In the genomic region with DNA sequence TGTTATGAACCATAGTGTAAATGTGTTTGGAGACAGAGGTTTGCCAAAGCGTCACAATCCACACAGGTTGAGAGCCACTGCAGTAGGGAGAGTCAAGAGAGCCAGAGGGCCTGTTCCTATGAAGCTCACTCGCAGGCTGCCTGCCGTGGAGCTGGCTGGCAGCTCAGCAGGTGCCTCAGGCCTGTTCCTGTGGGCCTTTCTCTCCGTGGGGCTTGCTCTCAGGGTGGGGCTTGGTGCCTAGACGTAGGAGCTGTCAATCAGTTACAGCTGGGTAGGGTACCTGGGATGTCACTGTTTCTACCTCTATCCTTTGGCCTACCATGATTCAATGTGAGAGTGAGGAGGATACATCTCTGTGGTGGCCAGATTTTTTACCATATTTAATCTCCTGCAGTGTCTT, we compare ENCODE assay signal across 14 mouse cellular contexts. TPM values are rescaled to one million over a fixed set of nuclear protein-coding genes. Genes with fewer than 3 reads are reported as not detected.
DNase-seq lines count a peak whose midpoint lies in the region; ATAC-seq and TF ChIP-seq lines count a peak whose summit lies in the region.
"Had no signal": no experiment of that assay in that cellular context is flagged by ENCODE, and none has a peak within 500 bp of the region (broad histone marks: within the 10 kb centered on the region; RNA-seq: fewer than 3 reads in every experiment).

No protein-coding gene starts in this region.

- no peak overlapping the region for H3K9ac ChIP-seq in forebrain, embryonic 14.5 days (ENCODE audit: low read length)
- H3K9ac ChIP-seq in forebrain, embryonic 12.5 days: no peak overlapping the region
- H3K9ac ChIP-seq in hindbrain, embryonic 16.5 days (ENCODE audit: low read depth, low read length): no peak overlapping the region
- no peak overlapping the region for H3K9ac ChIP-seq in hindbrain, embryonic 11.5 days (ENCODE audit: low read depth, low read length)
- H3K9ac ChIP-seq: heart, embryonic 15.5 days; kidney, embryonic 15.5 days had no signal

- H3K9me3 ChIP-seq in forebrain, embryonic 14.5 days (replicated peaks; ENCODE audit: control insufficient read depth, low read length): no peaks in the 10 kb centered on the region
- H3K9me3 ChIP-seq in forebrain, embryonic 12.5 days: no peaks in the 10 kb centered on the region
- H3K9me3 ChIP-seq in hindbrain, embryonic 16.5 days (ENCODE audit: control insufficient read depth, low read length): no peaks in the 10 kb centered on the region
- H3K9me3 ChIP-seq in hindbrain, embryonic 11.5 days (ENCODE audit: control insufficient read depth, low read length): no peaks in the 10 kb centered on the region
- H3K9me3 ChIP-seq: heart, embryonic 15.5 days; kidney, embryonic 15.5 days had no signal

- no peaks in the 10 kb centered on the region for H3K36me3 ChIP-seq in forebrain, embryonic 14.5 days (ENCODE audit: control insufficient read depth, insufficient read depth, low read length)
- no peaks in the 10 kb centered on the region for H3K36me3 ChIP-seq in forebrain, embryonic 12.5 days (replicated peaks)
- H3K36me3 ChIP-seq in hindbrain, embryonic 16.5 days (ENCODE audit: control insufficient read depth, insufficient read depth, low read length): no peaks in the 10 kb centered on the region
- no peaks in the 10 kb centered on the region for H3K36me3 ChIP-seq in hindbrain, embryonic 11.5 days (ENCODE audit: control insufficient read depth, insufficient read depth, low read length)
- H3K36me3 ChIP-seq in thymus, adult 2 months (ENCODE audit: control insufficient read depth, insufficient read depth, low read length): no peaks in the 10 kb centered on the region
- H3K36me3 ChIP-seq: heart, embryonic 15.5 days; kidney, embryonic 15.5 days had no signal

- no peak for ATAC-seq in forebrain, embryonic 14.5 days
- ATAC-seq in forebrain, embryonic 12.5 days (ENCODE audit: low FRiP score): no peak
- no peak for ATAC-seq in hindbrain, embryonic 16.5 days
- no peak for ATAC-seq in hindbrain, embryonic 11.5 days (ENCODE audit: low FRiP score)
- ATAC-seq: intestine, embryonic 16.5 days had no signal

- H3K4me2 ChIP-seq in forebrain, embryonic 14.5 days (ENCODE audit: low read length): no peak overlapping the region
- H3K4me2 ChIP-seq in forebrain, embryonic 12.5 days: no peak overlapping the region
- no peak overlapping the region for H3K4me2 ChIP-seq in hindbrain, embryonic 16.5 days (ENCODE audit: low read length)
- no peak overlapping the region for H3K4me2 ChIP-seq in hindbrain, embryonic 11.5 days (replicated peaks; ENCODE audit: low read depth, low read length)
- H3K4me2 ChIP-seq: heart, embryonic 11.5 days; heart, embryonic 15.5 days; kidney, embryonic 15.5 days had no signal

- peaks cover 6% of the 10 kb centered on the region; the same call in 1 of the 2 replicates for H3K4me1 ChIP-seq in forebrain, embryonic 14.5 days (ENCODE audit: control insufficient read depth, insufficient read depth, low read length)
- peaks cover 8% of the 10 kb centered on the region for H3K4me1 ChIP-seq in forebrain, embryonic 12.5 days
- H3K4me1 ChIP-seq in hindbrain, embryonic 16.5 days (ENCODE audit: control insufficient read depth, insufficient read depth, low read depth, low read length): peaks cover 10% of the 10 kb centered on the region
- no peaks in the 10 kb centered on the region; the same call in 1 of the 2 replicates for H3K4me1 ChIP-seq in hindbrain, embryonic 11.5 days (replicated peaks; ENCODE audit: control insufficient read depth, insufficient read depth, low read length)
- H3K4me1 ChIP-seq in cortical plate, adult 2 months (ENCODE audit: control insufficient read depth, insufficient read depth, low read length): peaks cover 6% of the 10 kb centered on the region
- H3K4me1 ChIP-seq in thymus, adult 2 months (replicated peaks; ENCODE audit: control insufficient read depth, insufficient read depth, low read length): peaks cover 5% of the 10 kb centered on the region

- DNase-seq in cerebellum, adult 9-11 months: peak; percentile 58
- no peak for DNase-seq in cerebellum, adult 8-10 months
- no peak for DNase-seq in forebrain, embryonic 14.5 days (ENCODE audit: low spot score)
- DNase-seq in hindbrain, embryonic 11.5 days (ENCODE audit: low spot score): no peak
- DNase-seq in thymus, adult 2 months: no peak
- DNase-seq: heart, postnatal 14 days had no signal

- no peak for TF ChIP-seq CTCF in cortical plate, adult 2 months (IDR thresholded peaks at IDR 0.05; ENCODE audit: extremely low read depth, insufficient read depth, low read length)
- TF ChIP-seq CTCF in thymus, adult 2 months (IDR thresholded peaks at IDR 0.05; ENCODE audit: borderline replicate concordance, control insufficient read depth, extremely low read depth, insufficient read depth, low read length, poor library complexity): no peak

- peak overlapping the region; percentile 70 for H3K27ac ChIP-seq in forebrain, embryonic 14.5 days (ENCODE audit: low read depth, low read length)
- H3K27ac ChIP-seq in forebrain, embryonic 12.5 days: no peak overlapping the region
- peak overlapping the region; percentile 40; the same call in 1 of the 2 replicates for H3K27ac ChIP-seq in hindbrain, embryonic 16.5 days (ENCODE audit: low read depth, low read length)
- no peak overlapping the region for H3K27ac ChIP-seq in hindbrain, embryonic 11.5 days (ENCODE audit: low read depth, low read length)
- 0 out of 2 replicates have a peak overlapping the region, but pooled peaks have one; percentile 31 for H3K27ac ChIP-seq in cortical plate, adult 2 months (ENCODE audit: insufficient read depth, low read length)
- H3K27ac ChIP-seq in thymus, adult 2 months (ENCODE audit: control insufficient read depth, insufficient read depth, low read length): no peak overlapping the region
- H3K27ac ChIP-seq: heart, adult 2 months; heart, embryonic 15.5 days; kidney, embryonic 15.5 days had no signal

- whole genome bisulfite sequencing in forebrain, embryonic 14.5 days: 59% methylated on average over 5 of the region's 5 CpGs
- WGBS in forebrain, embryonic 12.5 days: 66% methylated on average over 5 of the region's 5 CpGs
- WGBS in hindbrain, embryonic 16.5 days: 62% methylated on average over 5 of the region's 5 CpGs
- WGBS in hindbrain, embryonic 11.5 days: 68% methylated on average over 5 of the region's 5 CpGs
- 82% methylated on average over 5 of the region's 5 CpGs for WGBS in thymus, adult 2 months

- no peaks in the 10 kb centered on the region for H3K27me3 ChIP-seq in forebrain, embryonic 14.5 days (replicated peaks; ENCODE audit: control insufficient read depth, insufficient read depth, low read length)
- peaks cover 7% of the 10 kb centered on the region; the same call in 1 of the 2 replicates for H3K27me3 ChIP-seq in forebrain, embryonic 12.5 days
- no peaks in the 10 kb centered on the region for H3K27me3 ChIP-seq in hindbrain, embryonic 16.5 days (replicated peaks; ENCODE audit: control insufficient read depth, insufficient read depth, low read length)
- no peaks in the 10 kb centered on the region for H3K27me3 ChIP-seq in hindbrain, embryonic 11.5 days (ENCODE audit: control insufficient read depth, insufficient read depth, low read length)
- no peaks in the 10 kb centered on the region for H3K27me3 ChIP-seq in thymus, adult 2 months (ENCODE audit: control insufficient read depth, insufficient read depth, low read length)
- H3K27me3 ChIP-seq: kidney, embryonic 15.5 days had no signal

- no peak for TF ChIP-seq POLR2A in cortical plate, adult 2 months (IDR thresholded peaks at IDR 0.05; ENCODE audit: extremely low read depth, insufficient read depth, low read length)
- TF ChIP-seq POLR2A in thymus, adult 2 months (IDR thresholded peaks at IDR 0.05; ENCODE audit: control insufficient read depth, extremely low read depth, insufficient read depth, low read length, poor library complexity): no peak

- H3K4me3 ChIP-seq in forebrain, embryonic 14.5 days (ENCODE audit: low read depth, low read length): no peak overlapping the region
- no peak overlapping the region for H3K4me3 ChIP-seq in forebrain, embryonic 12.5 days (replicated peaks)
- no peak overlapping the region for H3K4me3 ChIP-seq in hindbrain, embryonic 16.5 days (ENCODE audit: low read length)
- no peak overlapping the region for H3K4me3 ChIP-seq in hindbrain, embryonic 11.5 days (ENCODE audit: low read depth, low read length)
- H3K4me3 ChIP-seq in cortical plate, adult 2 months (ENCODE audit: insufficient read depth, low read length): no peak overlapping the region
- H3K4me3 ChIP-seq in thymus, adult 2 months (ENCODE audit: control insufficient read depth, insufficient read depth, low read length): no peak overlapping the region
- H3K4me3 ChIP-seq: heart, adult 2 months; heart, embryonic 15.5 days; kidney, embryonic 15.5 days had no signal

RNA-seq across cellular contexts. Expression of a gene that starts 6.2 kb away (rescaled TPM):
- 269 and 291 TPM in 2 replicates for polyA plus RNA-seq in forebrain, embryonic 14.5 days (2014; fragmentation: Nextera tagmentation; extraction: Ambion mirVana)
- polyA plus RNA-seq in forebrain, embryonic 12.5 days (2016; fragmentation: Nextera tagmentation; extraction: Ambion mirVana): 203 and 210 TPM in 2 replicates
- 215 and 216 TPM in 2 replicates for polyA plus RNA-seq in hindbrain, embryonic 16.5 days (2015; fragmentation: Nextera tagmentation; extraction: Ambion mirVana)
- polyA plus RNA-seq in hindbrain, embryonic 11.5 days (2014; fragmentation: Nextera tagmentation; extraction: Ambion mirVana): 251 and 253 TPM in 2 replicates
- 192 and 197 TPM in 2 replicates for polyA plus RNA-seq in cortical plate, adult 2 months (2012; rRNA removed)
- 249 and 253 TPM in 2 replicates for polyA plus RNA-seq in thymus, adult 2 months (2012; rRNA removed)

RNA-seq across cellular contexts. Expression of a gene that starts 21.6 kb away (rescaled TPM):
- 12.3 and 12.8 TPM in 2 replicates for polyA plus RNA-seq in forebrain, embryonic 14.5 days (2014; fragmentation: Nextera tagmentation; extraction: Ambion mirVana)
- 7.5 and 8.3 TPM in 2 replicates for polyA plus RNA-seq in forebrain, embryonic 12.5 days (2016; fragmentation: Nextera tagmentation; extraction: Ambion mirVana)
- polyA plus RNA-seq in hindbrain, embryonic 16.5 days (2015; fragmentation: Nextera tagmentation; extraction: Ambion mirVana): 8.8 and 9.6 TPM in 2 replicates
- 4.4 and 4.6 TPM in 2 replicates for polyA plus RNA-seq in hindbrain, embryonic 11.5 days (2014; fragmentation: Nextera tagmentation; extraction: Ambion mirVana)
- polyA plus RNA-seq in cortical plate, adult 2 months (2012; rRNA removed): 14.4 and 15.2 TPM in 2 replicates
- 9.7 and 12.8 TPM in 2 replicates for polyA plus RNA-seq in thymus, adult 2 months (2012; rRNA removed)

RNA-seq across cellular contexts. Expression of a gene that starts 35.6 kb away (rescaled TPM):
- polyA plus RNA-seq in forebrain, embryonic 14.5 days (2014; fragmentation: Nextera tagmentation; extraction: Ambion mirVana): 167 and 199 TPM in 2 replicates
- polyA plus RNA-seq in forebrain, embryonic 12.5 days (2016; fragmentation: Nextera tagmentation; extraction: Ambion mirVana): 219 and 234 TPM in 2 replicates
- polyA plus RNA-seq in hindbrain, embryonic 16.5 days (2015; fragmentation: Nextera tagmentation; extraction: Ambion mirVana): 158 and 175 TPM in 2 replicates
- 246 and 250 TPM in 2 replicates for polyA plus RNA-seq in hindbrain, embryonic 11.5 days (2014; fragmentation: Nextera tagmentation; extraction: Ambion mirVana)
- 106 and 111 TPM in 2 replicates for polyA plus RNA-seq in cortical plate, adult 2 months (2012; rRNA removed)
- 198 and 205 TPM in 2 replicates for polyA plus RNA-seq in thymus, adult 2 months (2012; rRNA removed)

Comparison
In these comparisons a context has a peak if more than half of its experiments do, and no peak if none do; other contexts are left out.
1. H3K27ac ChIP-seq: peak in forebrain, embryonic 14.5 days (single experiment), hindbrain, embryonic 16.5 days (single experiment) and cortical plate, adult 2 months (single experiment); none in forebrain, embryonic 12.5 days (single experiment), hindbrain, embryonic 11.5 days (single experiment) and thymus, adult 2 months (single experiment).